Mouse (Mus musculus) right cerebral cortex, postnatal 4 days (tissue): ENCODE measurements at regions not wholly inside any gene's neighbourhood (a gene's known extent, or its start where the extent isn't known, plus 50 kb on each side); places are given as distances from the start of the nearest gene placed in this dataset.

Source experiments
- DNase-seq: peaks from one replicate; pipeline ENCODE4 v3.0.0-alpha.2; 2022

DNA sequence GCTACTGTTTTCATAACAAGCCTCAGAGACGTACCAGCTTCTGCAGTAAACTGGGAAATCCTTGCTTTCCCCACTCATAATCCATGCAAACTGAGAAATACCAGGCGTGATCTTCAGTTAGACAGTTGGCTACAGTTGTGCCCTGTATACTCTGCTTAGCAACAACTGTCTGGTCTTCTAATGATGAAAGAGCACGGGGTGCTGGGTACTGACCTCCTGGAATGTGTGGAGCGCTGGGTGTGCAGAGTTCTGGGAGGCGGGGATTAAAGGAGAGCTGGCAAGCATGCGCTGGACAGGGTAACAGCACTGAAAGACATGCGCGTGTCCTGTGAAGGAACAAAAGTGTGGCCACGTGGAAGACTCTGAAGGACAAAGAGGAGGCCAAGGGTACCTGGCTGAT is 52.2 kb upstream of the Vgll2 start:
- no peak for DNase-seq
